Comparison of ENCODE assay signal across 9 mouse cellular contexts in the genomic region with DNA sequence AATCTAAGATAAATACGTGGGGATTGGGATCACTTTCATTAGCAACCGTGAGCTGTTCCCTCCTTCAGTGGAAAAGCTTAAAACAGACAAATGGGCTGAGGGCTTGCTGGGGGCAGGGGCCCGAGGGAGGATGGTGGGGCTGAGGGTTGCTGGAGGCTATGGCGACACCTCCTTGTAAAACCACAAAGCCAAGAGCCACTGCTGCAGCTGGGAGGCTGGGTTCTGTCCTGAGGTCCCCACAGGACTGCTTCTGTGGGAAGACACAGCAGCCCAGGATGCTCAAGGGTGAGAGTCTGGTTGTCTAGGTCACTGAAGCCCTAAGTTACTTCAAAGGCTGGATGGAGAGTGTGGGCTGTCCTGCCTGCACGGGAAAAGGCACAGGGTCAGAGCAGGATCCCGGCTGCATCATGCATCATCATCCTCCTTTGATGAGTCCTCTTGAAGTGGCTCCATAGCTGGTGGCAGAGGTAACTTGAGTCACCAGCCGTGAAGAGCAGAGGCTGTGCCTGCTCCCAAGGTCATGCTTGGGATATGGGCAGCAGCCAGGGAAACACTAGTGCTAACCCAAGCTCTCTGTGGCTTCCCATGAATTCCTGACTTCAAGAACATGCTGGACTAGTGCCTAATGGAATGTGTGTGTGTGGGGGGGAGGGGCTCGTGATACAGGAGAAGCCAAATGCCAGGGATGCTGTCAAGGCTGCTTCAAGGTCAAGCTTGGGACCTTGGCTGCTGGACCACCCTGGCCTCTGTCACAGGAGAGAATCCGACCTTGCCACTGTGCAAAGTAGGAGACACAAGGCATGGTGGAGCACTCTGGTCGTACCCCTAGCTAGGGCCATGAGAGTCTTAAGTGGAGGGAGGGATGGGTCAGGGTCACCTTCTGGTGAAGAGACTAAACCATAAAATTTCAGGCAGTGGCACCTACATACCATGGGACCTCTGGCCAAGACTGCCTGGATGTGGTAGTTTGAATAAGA. TPM values are rescaled to one million over a fixed set of nuclear protein-coding genes. Genes with fewer than 3 reads are reported as not detected.
A peak's percentile ranks its signal among the peaks of the same experiment; 100 is the strongest.
DNase-seq lines count a peak whose midpoint lies in the region; ATAC-seq and TF ChIP-seq lines count a peak whose summit lies in the region.
"Had no signal": no experiment of that assay in that cellular context is flagged by ENCODE, and none has a peak within 500 bp of the region (broad histone marks: within the 10 kb centered on the region; RNA-seq: fewer than 3 reads in every experiment).

No protein-coding gene starts in this region.

- H3K9ac ChIP-seq in lung, postnatal 0 days (replicated peaks; ENCODE audit: low read depth), result no peak overlapping the region
- no peak overlapping the region for H3K9ac ChIP-seq in heart, embryonic 14.5 days (ENCODE audit: low read length)
- H3K9ac ChIP-seq in limb, embryonic 11.5 days (ENCODE audit: low read length), result no peak overlapping the region
- H3K9ac ChIP-seq: liver, embryonic 14.5 days had no signal

- no peak overlapping the region; the same call in 1 of the 2 replicates for H3K4me2 ChIP-seq in lung, postnatal 0 days (replicated peaks; ENCODE audit: low read depth, low read length)
- 0 out of 2 replicates have a peak overlapping the region, but pooled peaks have one; percentile 61 for H3K4me2 ChIP-seq in heart, embryonic 14.5 days (ENCODE audit: low read length)
- peak overlapping the region; percentile 43 for H3K4me2 ChIP-seq in limb, embryonic 11.5 days (ENCODE audit: low read depth, severe bottlenecking)

- DNase-seq in lung, postnatal 0 days (ENCODE audit: low spot score), result no peak
- no peak for DNase-seq in lung, postnatal 36 days
- peak; percentile 61 for DNase-seq in limb, embryonic 11.5 days (ENCODE audit: low spot score)
- DNase-seq in yolk sac, embryonic 10.5 days (ENCODE audit: low spot score), result peak; percentile 10
- DNase-seq in gastrocnemius, adult 18-20 months (ENCODE audit: low spot score), result no peak
- DNase-seq in right cerebral cortex, postnatal 14 days, result no peak
- no peak for DNase-seq in layer of hippocampus, adult 8-10 months (ENCODE audit: low spot score in 2 of 2)

- no peak for TF ChIP-seq EP300 in lung, postnatal 0 days (IDR thresholded peaks at IDR 0.05)

- 24% methylated on average over 10 of the region's 10 CpGs for WGBS in lung, postnatal 0 days
- 23% methylated on average over 10 of the region's 10 CpGs for WGBS in heart, embryonic 14.5 days
- 14% methylated on average over 10 of the region's 10 CpGs for whole genome bisulfite sequencing in limb, embryonic 11.5 days

- TF ChIP-seq CTCF in lung, postnatal 0 days (IDR thresholded peaks at IDR 0.05), result no peak

- peak; percentile 56 for ATAC-seq in lung, postnatal 0 days
- ATAC-seq in heart, embryonic 14.5 days (ENCODE audit: insufficient number of reproducible peaks, insufficient read depth, low FRiP score, low read depth), result peak; percentile 60
- ATAC-seq in limb, embryonic 11.5 days (ENCODE audit: insufficient number of reproducible peaks, low FRiP score, low TSS enrichment, low read depth), result 0 out of 2 replicates have a peak, but pooled peaks have one; percentile 35

- no peaks in the 10 kb centered on the region for H3K9me3 ChIP-seq in lung, postnatal 0 days (ENCODE audit: low read length)
- peaks cover 4% of the 10 kb centered on the region; the same call in 1 of the 2 replicates for H3K9me3 ChIP-seq in heart, embryonic 14.5 days (ENCODE audit: control insufficient read depth, low read length)
- H3K9me3 ChIP-seq in limb, embryonic 11.5 days (ENCODE audit: control insufficient read depth, low read length), result no peaks in the 10 kb centered on the region

- no peak overlapping the region for H3K27ac ChIP-seq in lung, postnatal 0 days (ENCODE audit: low read length)
- H3K27ac ChIP-seq in heart, embryonic 14.5 days (replicated peaks in 1 of 2; ENCODE audit: control insufficient read depth in 1 of 2, insufficient read depth in 1 of 2, low read depth in 2 of 2, low read length in 2 of 2), result peak overlapping the region in 1 of 2 experiments; percentile 19; a peak in 1 of 4 replicates
- H3K27ac ChIP-seq in limb, embryonic 11.5 days (replicated peaks; ENCODE audit: low read depth, low read length), result peak overlapping the region; percentile 63
- H3K27ac ChIP-seq: liver, embryonic 14.5 days had no signal

- H3K4me1 ChIP-seq in lung, postnatal 0 days (ENCODE audit: insufficient read depth, low read depth, low read length), result no peaks in the 10 kb centered on the region
- peaks cover 11 to 22% of the 10 kb centered on the region in 2 experiments; a peak in 3 of 4 replicates for H3K4me1 ChIP-seq in heart, embryonic 14.5 days (ENCODE audit: control insufficient read depth in 2 of 2, insufficient read depth in 2 of 2, low read length in 2 of 2)
- H3K4me1 ChIP-seq in limb, embryonic 11.5 days (ENCODE audit: control insufficient read depth, insufficient read depth, low read length), result peaks cover 4% of the 10 kb centered on the region; the same call in 1 of the 2 replicates

- H3K27me3 ChIP-seq in lung, postnatal 0 days (replicated peaks; ENCODE audit: insufficient read depth, low read length), result no peaks in the 10 kb centered on the region
- H3K27me3 ChIP-seq in heart, embryonic 14.5 days (ENCODE audit: control insufficient read depth, insufficient read depth, low read length), result no peaks in the 10 kb centered on the region
- no peaks in the 10 kb centered on the region for H3K27me3 ChIP-seq in limb, embryonic 11.5 days (ENCODE audit: control insufficient read depth, insufficient read depth, low read length)

- no peak overlapping the region for H3K4me3 ChIP-seq in lung, postnatal 0 days (ENCODE audit: low read depth, low read length)
- no peak overlapping the region for H3K4me3 ChIP-seq in heart, embryonic 14.5 days (ENCODE audit: control insufficient read depth in 1 of 2, insufficient read depth in 1 of 2, low read depth in 1 of 2, low read length in 2 of 2)
- H3K4me3 ChIP-seq in limb, embryonic 11.5 days (ENCODE audit: low read depth, low read length), result no peak overlapping the region

- H3K36me3 ChIP-seq in lung, postnatal 0 days (ENCODE audit: insufficient read depth, low read length), result no peaks in the 10 kb centered on the region
- H3K36me3 ChIP-seq in heart, embryonic 14.5 days (ENCODE audit: control insufficient read depth, insufficient read depth, low read length), result no peaks in the 10 kb centered on the region
- no peaks in the 10 kb centered on the region for H3K36me3 ChIP-seq in limb, embryonic 11.5 days (ENCODE audit: control insufficient read depth, insufficient read depth, low read length)

RNA-seq across cellular contexts. Expression of gene Edar, which starts 22.7 kb away (rescaled TPM):
- polyA plus RNA-seq in lung, postnatal 0 days (2015; fragmentation: Nextera tagmentation; extraction: Ambion mirVana), result 0.51 and 0.64 TPM in 2 replicates
- polyA plus RNA-seq in heart, embryonic 14.5 days (2014; fragmentation: Nextera tagmentation; extraction: Ambion mirVana), result 0.05 and 0.07 TPM in 2 replicates
- polyA plus RNA-seq in limb, embryonic 11.5 days (2014; fragmentation: Nextera tagmentation; extraction: Ambion mirVana), result 2.5 and 3.0 TPM in 2 replicates
- total RNA-seq in gastrocnemius, adult 18-20 months (2021), result under 1 TPM in 1 of 2 experiments, not detected in 1; 0.14 TPM
- under 1 TPM in 3 of 4 experiments, not detected in 1; 0.12 to 0.35 (median 0.16) TPM for total RNA-seq in layer of hippocampus, adult 8-10 months (2022)
- polyA plus RNA-seq: liver, embryonic 14.5 days had no signal

Comparison
In these comparisons a context has a peak if more than half of its experiments do, and no peak if none do; other contexts are left out.
1. DNase-seq: peak in limb, embryonic 11.5 days (single experiment) and yolk sac, embryonic 10.5 days (single experiment); none in lung, postnatal 0 days (single experiment), lung, postnatal 36 days (single experiment), gastrocnemius, adult 18-20 months (single experiment), right cerebral cortex, postnatal 14 days (single experiment) and layer of hippocampus, adult 8-10 months (0 of 2).
2. Peak in every context shown above with its lines, with median percentiles within 50 percentile points of each other: ATAC-seq.